Mouse (Mus musculus) myocyte (in vitro differentiated cells): ENCODE data around the gene Ccp110. TPM values are rescaled to one million over a fixed set of nuclear protein-coding genes. Genes with fewer than 3 reads are reported as not detected.

ENCODE experiments used
- H3K27me3 ChIP-seq: one replicate; pipeline ENCODE4 v1.6.1; 2011; ENCODE audit not compliant: control insufficient read depth, insufficient read depth, insufficient read length
- H3K36me3 ChIP-seq: one replicate; pipeline ENCODE4 v1.6.1; 2011; ENCODE audit not compliant: control insufficient read depth, insufficient read depth
- H3K4me2 ChIP-seq: one replicate; pipeline ENCODE4 v1.6.1; 2011; ENCODE audit warnings: low read depth, control low read depth
- H3K4me3 ChIP-seq: one replicate; pipeline ENCODE4 v1.5.1; 2011; ENCODE audit warnings: mild to moderate bottlenecking, control low read depth, moderate library complexity
- H3K79me2 ChIP-seq: one replicate; pipeline ENCODE4 v1.6.1; 2011; ENCODE audit not compliant: control insufficient read depth, insufficient read depth
- H3ac ChIP-seq: one replicate; pipeline ENCODE4 v1.6.1; 2011; ENCODE audit not compliant: control insufficient read depth, insufficient read length
- CEBPB ChIP-seq: IDR thresholded peaks from 2 replicates; pipeline ENCODE4 v1.6.1; 2011; ENCODE audit warnings: mild to moderate bottlenecking, moderate library complexity; ENCODE audit not compliant: poor library complexity, insufficient read depth, severe bottlenecking
- E2F4 ChIP-seq: IDR thresholded peaks from one replicate; pipeline ENCODE4 v1.6.1; 2011; ENCODE audit warnings: mild to moderate bottlenecking, control low read depth, moderate library complexity; ENCODE audit not compliant: insufficient read depth
- MAX ChIP-seq: IDR thresholded peaks from one replicate; pipeline ENCODE4 v1.6.1; 2011; ENCODE audit warnings: low read depth, mild to moderate bottlenecking, control low read depth
- MYOD1 ChIP-seq, 3 experiments: IDR thresholded peaks; one replicate each; pipeline ENCODE4 v1.6.1; 2011; ENCODE audit warnings: control low read depth in 2 of 3, low read depth in 2 of 3, mild to moderate bottlenecking in 2 of 3, moderate library complexity in 1 of 3; ENCODE audit not compliant: insufficient read length in 2 of 3, control insufficient read depth in 1 of 3
- MYOG ChIP-seq, 3 experiments: IDR thresholded peaks; one replicate each; pipeline ENCODE4 v1.6.1; 2011; ENCODE audit warnings: control low read depth in 2 of 3, low read depth in 2 of 3, mild to moderate bottlenecking in 2 of 3; ENCODE audit not compliant: insufficient read length in 2 of 3, control insufficient read depth in 1 of 3, insufficient read depth in 1 of 3
- POLR2A ChIP-seq: IDR thresholded peaks from one replicate; pipeline ENCODE4 v1.6.1; 2011; ENCODE audit warnings: low read depth, mild to moderate bottlenecking, control low read depth, moderate library complexity; ENCODE audit not compliant: insufficient read length
- POLR2AphosphoS2 ChIP-seq: IDR thresholded peaks from one replicate; pipeline ENCODE4 v1.6.1; 2011; ENCODE audit warnings: low read depth, control low read depth; ENCODE audit not compliant: insufficient read length
- REST ChIP-seq: IDR thresholded peaks from one replicate; pipeline ENCODE4 v1.6.1; 2011; ENCODE audit warnings: mild to moderate bottlenecking, control low read depth, moderate library complexity; ENCODE audit not compliant: insufficient read depth, insufficient read length
- SRF ChIP-seq: IDR thresholded peaks from one replicate; pipeline ENCODE4 v1.6.1; 2011; ENCODE audit warnings: low read depth; ENCODE audit not compliant: control insufficient read depth, insufficient read length
- TCF12 ChIP-seq: IDR thresholded peaks from one replicate; pipeline ENCODE4 v1.6.1; 2011; ENCODE audit warnings: mild to moderate bottlenecking, control low read depth; ENCODE audit not compliant: poor library complexity, insufficient read depth, severe bottlenecking
- TCF3 ChIP-seq: IDR thresholded peaks from one replicate; pipeline ENCODE4 v1.6.1; 2011; ENCODE audit warnings: low read depth, control low read depth; ENCODE audit not compliant: insufficient read length
- USF1 ChIP-seq: IDR thresholded peaks from one replicate; pipeline ENCODE4 v1.6.1; 2011; ENCODE audit warnings: low read depth, mild to moderate bottlenecking, control low read depth, moderate library complexity
- polyA plus RNA-seq: library from polyadenylated mRNA; unstranded; fragments of >200 nt; fragmentation: generic; extraction: Trizol; gene quantifications from one replicate; pipeline ENCODE4 v1.2.1, GENCODE M21; 2012; ENCODE audit warnings: missing spikeins

The Ccp110 gene
- polyA plus RNA-seq, 1 experiment: 1.9 TPM

DNA sequence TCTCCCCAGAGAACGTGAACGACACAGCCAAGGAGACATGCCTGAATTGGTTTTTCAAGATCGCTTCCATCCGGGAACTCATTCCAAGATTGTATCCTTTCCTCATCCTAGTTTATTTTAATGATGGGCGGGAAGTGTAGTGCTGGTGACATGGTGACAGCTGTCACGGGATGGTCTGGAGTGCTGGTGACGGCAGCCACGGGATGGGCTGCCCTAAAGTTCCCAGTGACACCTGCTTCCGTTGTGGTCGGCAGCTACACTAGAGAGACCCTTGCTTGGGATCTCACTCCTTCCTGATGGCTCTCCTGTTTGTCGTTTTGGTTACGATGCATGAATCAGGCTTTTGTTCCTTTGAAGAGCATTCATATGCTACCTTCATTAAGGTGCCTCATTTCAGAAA is 60.7 kb downstream of the Ccp110 start:
- Histone ChIP-seq H3K36me3 (peaks cover 6% of the 10 kb centered on the region), H3K79me2 (no peaks in the 10 kb centered on the region), H3K27me3 (no peaks in the 10 kb centered on the region), H3K4me3 (no peak overlapping the region), H3K4me2 (no peak overlapping the region), H3ac (no peak overlapping the region)
- TF ChIP-seq MAX (no peak), MYOD1 (IDR thresholded peaks at IDR 0.05; ENCODE audit: control insufficient read depth in 1 of 3, insufficient read length in 2 of 3, low read depth in 2 of 3) (peak in 2 of 3 experiments; percentile 10 to 71), MYOG (IDR thresholded peaks at IDR 0.05; ENCODE audit: control insufficient read depth in 1 of 3, insufficient read depth in 1 of 3, insufficient read length in 2 of 3, low read depth in 2 of 3) (peak in 1 of 3 experiments; percentile 56)

DNA sequence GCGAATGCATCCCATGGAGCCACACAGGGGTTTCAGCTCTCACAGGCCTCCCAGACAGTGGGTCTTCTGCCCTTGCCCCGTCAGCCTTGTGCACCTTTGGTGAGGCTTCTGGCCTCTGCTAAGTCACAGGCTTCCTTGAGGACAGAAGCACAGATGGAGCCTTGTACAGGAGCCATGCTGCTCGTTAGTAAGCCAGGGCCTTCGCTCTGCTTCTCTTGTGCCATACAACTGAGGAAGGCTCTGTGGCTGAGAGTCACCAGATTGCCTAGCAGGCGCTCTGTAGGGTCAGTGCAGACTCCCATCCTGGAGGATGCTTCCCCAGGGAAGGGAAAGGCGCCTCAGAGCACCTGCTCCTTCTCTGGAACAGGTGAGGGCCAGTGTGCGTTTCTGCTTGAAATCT is 63.6 kb downstream of the Ccp110 start:
- no peak for TF ChIP-seq SRF
- no peak for TF ChIP-seq CEBPB
- no peak for TF ChIP-seq POLR2AphosphoS2
- no peak for TF ChIP-seq POLR2A
- no peak for TF ChIP-seq TCF12
- no peak for TF ChIP-seq TCF3
- no peak overlapping the region for H3ac ChIP-seq
- H3K27me3 ChIP-seq: no peaks in the 10 kb centered on the region
- no peaks in the 10 kb centered on the region for H3K79me2 ChIP-seq
- no peak overlapping the region for H3K4me2 ChIP-seq
- no peak overlapping the region for H3K4me3 ChIP-seq
- peaks cover 6% of the 10 kb centered on the region for H3K36me3 ChIP-seq

DNA sequence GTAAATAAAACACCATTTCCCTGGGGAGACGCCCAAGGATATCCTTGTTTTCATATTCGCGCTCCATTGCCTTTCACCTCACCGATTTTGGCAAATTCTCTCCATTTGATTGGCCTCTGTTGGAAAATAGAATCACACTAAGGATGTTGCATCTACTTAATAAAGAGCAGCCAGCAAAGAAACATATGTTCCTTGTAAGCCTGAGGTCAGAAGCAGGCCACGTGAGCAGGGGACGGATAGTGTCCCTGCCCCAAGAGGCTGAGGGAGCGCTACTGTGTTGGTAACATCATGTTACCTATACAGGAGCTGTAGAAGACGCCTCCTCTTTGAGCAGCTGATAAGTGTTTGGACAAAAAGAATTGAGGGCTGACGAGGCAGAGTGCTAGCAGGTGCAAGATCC is 64.1 kb downstream of the Ccp110 start:
- no peak for TF ChIP-seq MAX
- no peak for TF ChIP-seq POLR2A
- TF ChIP-seq SRF: no peak
- no peak for TF ChIP-seq CEBPB
- TF ChIP-seq USF1: no peak
- TF ChIP-seq TCF12: no peak
- no peak for TF ChIP-seq MYOD1 (IDR thresholded peaks at IDR 0.05; ENCODE audit: control insufficient read depth in 1 of 3, insufficient read length in 2 of 3, low read depth in 2 of 3)
- TF ChIP-seq E2F4: no peak
- TF ChIP-seq REST: no peak
- TF ChIP-seq TCF3: no peak
- TF ChIP-seq MYOG (IDR thresholded peaks at IDR 0.05; ENCODE audit: control insufficient read depth in 1 of 3, insufficient read depth in 1 of 3, insufficient read length in 2 of 3, low read depth in 2 of 3): no peak
- no peak for TF ChIP-seq POLR2AphosphoS2

DNA sequence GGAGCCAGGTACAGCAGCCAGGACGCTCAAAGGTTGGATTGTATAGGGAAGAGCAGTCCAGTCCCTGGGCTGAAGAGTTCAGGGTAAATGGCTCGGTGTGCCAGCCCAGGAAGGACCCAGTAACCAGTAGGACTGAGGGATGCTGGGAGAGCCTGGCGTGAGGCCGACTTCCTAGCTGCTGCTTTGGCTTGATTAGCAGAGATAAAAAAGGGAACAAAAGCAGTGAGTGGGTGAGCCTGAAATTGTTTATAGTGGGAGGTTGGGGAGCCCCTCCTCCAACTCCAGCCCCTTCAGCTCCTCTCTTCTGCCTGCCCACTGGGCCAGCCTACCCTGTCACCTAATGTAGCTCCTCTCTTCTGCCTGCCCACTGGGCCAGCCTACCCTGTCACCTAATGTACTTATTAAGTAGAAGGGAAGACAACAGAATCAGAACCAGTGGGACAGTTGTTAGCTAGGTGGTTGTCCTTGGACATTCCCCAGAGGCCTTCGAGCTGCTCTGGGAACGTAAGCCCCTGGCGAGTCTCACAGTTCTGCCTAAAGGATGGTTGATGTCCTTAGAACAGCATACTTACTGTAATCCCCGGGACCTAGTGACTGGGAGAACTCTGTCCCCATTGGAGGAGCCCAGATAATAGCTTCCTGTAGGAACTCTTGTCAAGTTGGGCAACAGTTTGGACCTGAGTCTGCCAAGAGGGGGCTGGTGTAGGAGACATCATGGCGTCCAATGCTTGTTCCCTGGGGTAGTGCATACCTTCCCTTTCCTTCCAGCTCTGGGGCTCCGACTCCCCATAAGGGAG is 65.4 kb downstream of the Ccp110 start:
- Histone ChIP-seq H3K27me3 (no peaks in the 10 kb centered on the region), H3K36me3 (peaks cover 6% of the 10 kb centered on the region), H3K4me3 (no peak overlapping the region), H3ac (no peak overlapping the region), H3K4me2 (no peak overlapping the region), H3K79me2 (no peaks in the 10 kb centered on the region)
- TF ChIP-seq MAX (no peak), MYOG (IDR thresholded peaks at IDR 0.05; ENCODE audit: control insufficient read depth in 1 of 3, insufficient read depth in 1 of 3, insufficient read length in 2 of 3, low read depth in 2 of 3) (no peak), POLR2A (no peak), TCF3 (no peak)

More for the DNA sequence above, 64.1 kb downstream of the Ccp110 start:
- Histone ChIP-seq H3K36me3 (peaks cover 6% of the 10 kb centered on the region), H3K27me3 (no peaks in the 10 kb centered on the region), H3K4me3 (no peak overlapping the region), H3K79me2 (no peaks in the 10 kb centered on the region), H3ac (no peak overlapping the region), H3K4me2 (no peak overlapping the region)

DNA sequence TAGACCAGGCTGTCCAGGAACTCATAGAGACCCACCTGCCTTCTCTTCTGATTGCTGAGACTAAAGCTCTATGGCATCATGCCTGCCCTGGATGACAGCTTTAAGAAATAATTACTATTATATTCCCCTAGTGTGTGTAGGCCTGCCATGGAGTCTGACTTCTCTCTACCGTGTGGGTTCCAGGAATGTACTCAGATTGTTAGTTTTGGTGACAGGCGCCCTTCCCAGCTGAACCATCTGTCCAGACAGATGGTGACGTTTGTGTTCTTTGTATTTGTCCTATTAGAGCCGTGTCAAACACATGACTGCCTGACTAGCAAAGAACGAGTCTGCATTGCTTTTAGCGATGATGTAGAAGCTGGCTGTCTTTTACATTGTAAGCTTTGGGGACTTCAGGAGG is 66.2 kb downstream of the Ccp110 start:
- no peak for TF ChIP-seq TCF3
- no peak for TF ChIP-seq CEBPB
- no peak for TF ChIP-seq USF1
- TF ChIP-seq POLR2A: no peak
- no peak for TF ChIP-seq REST
- Histone ChIP-seq H3K4me3 (no peak overlapping the region), H3K4me2 (no peak overlapping the region), H3K27me3 (no peaks in the 10 kb centered on the region), H3ac (no peak overlapping the region), H3K36me3 (peaks cover 6% of the 10 kb centered on the region), H3K79me2 (no peaks in the 10 kb centered on the region)
